Mouse (Mus musculus): ENCODE data around the gene Dbx2. TPM values are rescaled to one million over a fixed set of nuclear protein-coding genes. Genes with fewer than 3 reads are reported as not detected.

The Dbx2 gene
- 13.9 and 20.0 TPM in 2 replicates for polyA plus RNA-seq (2015; fragmentation: Nextera tagmentation; extraction: Ambion mirVana)

GRCm38 (mm10) chr15:95655860-95656259 lies at the start of gene Dbx2:
Gene Dbx2 (minus strand): TSS chr15:95655960.
- Histone ChIP-seq H3K4me1 (peaks cover 22% of the 10 kb centered on the region), H3K9me3 (no peaks in the 10 kb centered on the region; the same call in 1 of the 2 replicates), H3K4me3 (peak within 1 kb of the TSS; percentile 54), H3K9ac (peak within 1 kb of the TSS; percentile 76; the same call in 1 of the 2 replicates), H3K36me3 (no peaks in the 10 kb centered on the region), H3K27me3 (peaks cover 53% of the 10 kb centered on the region), H3K27ac (no peak within 1 kb of the TSS), H3K4me2 (replicated peaks) (peak within 1 kb of the TSS; percentile 89)
- WGBS, result 77% methylated on average over 5 of the region's 5 CpGs
- no peak for ATAC-seq (ENCODE audit: low FRiP score, low read depth)

GRCm38 (mm10) chr15:95702206-95702605 lies 46.4 kb upstream of the Dbx2 start:
- 50% methylated on average over 9 of the region's 9 CpGs for WGBS
- H3K27me3 ChIP-seq, result 0 out of 2 replicates have a peak, but pooled peaks cover 2% of the 10 kb centered on the region
- H3K9me3 ChIP-seq, result no peaks in the 10 kb centered on the region
- no peaks in the 10 kb centered on the region for H3K36me3 ChIP-seq
- H3K4me3 ChIP-seq, result no peak overlapping the region
- no peak overlapping the region for H3K9ac ChIP-seq
- H3K4me2 ChIP-seq (replicated peaks), result no peak overlapping the region
- ATAC-seq (ENCODE audit: low FRiP score, low read depth), result no peak
- no peak overlapping the region for H3K27ac ChIP-seq
- 0 out of 2 replicates have a peak, but pooled peaks cover 18% of the 10 kb centered on the region for H3K4me1 ChIP-seq

- no peak overlapping the region for H3K27ac ChIP-seq
- 0 out of 2 replicates have a peak, but pooled peaks cover 2% of the 10 kb centered on the region for H3K27me3 ChIP-seq
- H3K4me2 ChIP-seq (replicated peaks), result no peak overlapping the region
- WGBS, result 35% methylated on average over 4 of the region's 4 CpGs
- no peaks in the 10 kb centered on the region for H3K36me3 ChIP-seq
- no peaks in the 10 kb centered on the region for H3K9me3 ChIP-seq
- ATAC-seq (ENCODE audit: low FRiP score, low read depth), result no peak
- H3K4me1 ChIP-seq, result 0 out of 2 replicates have a peak, but pooled peaks cover 18% of the 10 kb centered on the region
- no peak overlapping the region for H3K9ac ChIP-seq
- H3K4me3 ChIP-seq, result no peak overlapping the region
Measured at GRCm38 (mm10) chr15:95701573-95701972, 45.8 kb upstream of the Dbx2 start.

- H3K9ac ChIP-seq, result no peak overlapping the region
- no peaks in the 10 kb centered on the region for H3K9me3 ChIP-seq
- H3K27ac ChIP-seq, result no peak overlapping the region
- no peak for ATAC-seq (ENCODE audit: low FRiP score, low read depth)
- 0 out of 2 replicates have a peak, but pooled peaks cover 2% of the 10 kb centered on the region for H3K27me3 ChIP-seq
- 64% methylated on average over 12 of the region's 12 CpGs for WGBS
- no peak overlapping the region for H3K4me2 ChIP-seq (replicated peaks)
- 0 out of 2 replicates have a peak, but pooled peaks cover 18% of the 10 kb centered on the region for H3K4me1 ChIP-seq
- no peak overlapping the region for H3K4me3 ChIP-seq
- no peaks in the 10 kb centered on the region for H3K36me3 ChIP-seq
Measured at GRCm38 (mm10) chr15:95699371-95699770, 43.6 kb upstream of the Dbx2 start.

- Histone ChIP-seq H3K9ac (no peak overlapping the region), H3K4me1 (no peaks in the 10 kb centered on the region), H3K4me3 (no peak overlapping the region), H3K9me3 (no peaks in the 10 kb centered on the region), H3K27ac (no peak overlapping the region), H3K36me3 (no peaks in the 10 kb centered on the region), H3K27me3 (0 out of 2 replicates have a peak, but pooled peaks cover 2% of the 10 kb centered on the region), H3K4me2 (replicated peaks) (no peak overlapping the region)
- 92% methylated on average over 3 of the region's 3 CpGs for WGBS
- ATAC-seq (ENCODE audit: low FRiP score, low read depth), result no peak
Measured at GRCm38 (mm10) chr15:95693759-95694158, 38.0 kb upstream of the Dbx2 start.

- Histone ChIP-seq H3K4me2 (replicated peaks) (no peak overlapping the region), H3K36me3 (no peaks in the 10 kb centered on the region), H3K9me3 (no peaks in the 10 kb centered on the region), H3K27ac (no peak overlapping the region), H3K9ac (no peak overlapping the region), H3K27me3 (no peaks in the 10 kb centered on the region), H3K4me1 (no peaks in the 10 kb centered on the region), H3K4me3 (no peak overlapping the region)
- WGBS, result 52% methylated on average over 8 of the region's 8 CpGs
- no peak for ATAC-seq (ENCODE audit: low FRiP score, low read depth)
Measured at GRCm38 (mm10) chr15:95691594-95691993, 35.8 kb upstream of the Dbx2 start.

- H3K4me3 ChIP-seq, result no peak overlapping the region
- H3K4me2 ChIP-seq (replicated peaks), result no peak overlapping the region
- H3K27me3 ChIP-seq, result no peaks in the 10 kb centered on the region
- no peak overlapping the region for H3K27ac ChIP-seq
- no peak for ATAC-seq (ENCODE audit: low FRiP score, low read depth)
- no peaks in the 10 kb centered on the region for H3K4me1 ChIP-seq
- H3K9ac ChIP-seq, result no peak overlapping the region
- no peaks in the 10 kb centered on the region for H3K36me3 ChIP-seq
- H3K9me3 ChIP-seq, result no peaks in the 10 kb centered on the region
- WGBS, result 63% methylated on average over 5 of the region's 5 CpGs
Measured at GRCm38 (mm10) chr15:95691129-95691528, 35.4 kb upstream of the Dbx2 start.

- Histone ChIP-seq H3K27me3 (no peaks in the 10 kb centered on the region), H3K4me1 (no peaks in the 10 kb centered on the region), H3K9me3 (peaks cover 3% of the 10 kb centered on the region; the same call in 1 of the 2 replicates), H3K36me3 (no peaks in the 10 kb centered on the region), H3K27ac (no peak overlapping the region), H3K4me2 (replicated peaks) (no peak overlapping the region), H3K4me3 (no peak overlapping the region), H3K9ac (no peak overlapping the region)
- no peak for ATAC-seq (ENCODE audit: low FRiP score, low read depth)
- 83% methylated on average over 4 of the region's 4 CpGs for WGBS
Measured at GRCm38 (mm10) chr15:95682620-95683019, 26.9 kb upstream of the Dbx2 start.

- 82% methylated on average over 4 of the region's 4 CpGs for WGBS
- Histone ChIP-seq H3K4me2 (replicated peaks) (no peak overlapping the region), H3K9ac (no peak overlapping the region), H3K27ac (no peak overlapping the region), H3K4me3 (no peak overlapping the region), H3K27me3 (no peaks in the 10 kb centered on the region), H3K9me3 (0 out of 2 replicates have a peak, but pooled peaks cover 3% of the 10 kb centered on the region), H3K4me1 (no peaks in the 10 kb centered on the region), H3K36me3 (no peaks in the 10 kb centered on the region)
- ATAC-seq (ENCODE audit: low FRiP score, low read depth), result no peak
Measured at GRCm38 (mm10) chr15:95675645-95676044, 19.9 kb upstream of the Dbx2 start.

- Histone ChIP-seq H3K9ac (no peak overlapping the region), H3K4me1 (no peaks in the 10 kb centered on the region), H3K4me2 (replicated peaks) (no peak overlapping the region), H3K27ac (no peak overlapping the region), H3K9me3 (0 out of 2 replicates have a peak, but pooled peaks cover 3% of the 10 kb centered on the region), H3K4me3 (no peak overlapping the region), H3K36me3 (no peaks in the 10 kb centered on the region), H3K27me3 (no peaks in the 10 kb centered on the region)
- no peak for ATAC-seq (ENCODE audit: low FRiP score, low read depth)
- 75% methylated on average over 2 of the region's 2 CpGs for WGBS
Measured at GRCm38 (mm10) chr15:95675176-95675575, 19.4 kb upstream of the Dbx2 start.

GRCm38 (mm10) chr15:95667209-95667608 lies 11.4 kb upstream of the Dbx2 start:
- no peaks in the 10 kb centered on the region for H3K4me1 ChIP-seq
- no peaks in the 10 kb centered on the region for H3K36me3 ChIP-seq
- H3K4me2 ChIP-seq (replicated peaks), result no peak overlapping the region
- no peak for ATAC-seq (ENCODE audit: low FRiP score, low read depth)
- WGBS, result 44% methylated on average over 8 of the region's 8 CpGs
- H3K4me3 ChIP-seq, result no peak overlapping the region
- no peak overlapping the region for H3K27ac ChIP-seq
- no peak overlapping the region for H3K9ac ChIP-seq
- no peaks in the 10 kb centered on the region for H3K9me3 ChIP-seq
- H3K27me3 ChIP-seq, result no peaks in the 10 kb centered on the region

- H3K4me1 ChIP-seq, result no peaks in the 10 kb centered on the region
- H3K4me2 ChIP-seq (replicated peaks), result no peak overlapping the region
- H3K9ac ChIP-seq, result no peak overlapping the region
- ATAC-seq (ENCODE audit: low FRiP score, low read depth), result no peak
- H3K36me3 ChIP-seq, result no peaks in the 10 kb centered on the region
- H3K27ac ChIP-seq, result no peak overlapping the region
- WGBS, result 91% methylated on average over 4 of the region's 4 CpGs
- H3K9me3 ChIP-seq, result no peaks in the 10 kb centered on the region
- H3K4me3 ChIP-seq, result no peak overlapping the region
- H3K27me3 ChIP-seq, result no peaks in the 10 kb centered on the region
Measured at GRCm38 (mm10) chr15:95665002-95665401, 9.2 kb upstream of the Dbx2 start.

GRCm38 (mm10) chr15:95661718-95662117 lies 6.0 kb upstream of the Dbx2 start:
- Histone ChIP-seq H3K4me2 (replicated peaks) (no peak overlapping the region), H3K9ac (no peak overlapping the region), H3K27ac (no peak overlapping the region), H3K9me3 (no peaks in the 10 kb centered on the region; the same call in 1 of the 2 replicates), H3K36me3 (no peaks in the 10 kb centered on the region), H3K4me3 (no peak overlapping the region), H3K4me1 (no peaks in the 10 kb centered on the region), H3K27me3 (no peaks in the 10 kb centered on the region)
- WGBS, result 85% methylated on average over 2 of the region's 2 CpGs
- no peak for ATAC-seq (ENCODE audit: low FRiP score, low read depth)
